Mouse (Mus musculus): ENCODE measurements around the gene Cxcr5.

- TF ChIP-seq POLR2A (IDR thresholded peaks at IDR 0.05; ENCODE audit: low read depth, low read length) (no peak), CTCF (IDR thresholded peaks at IDR 0.05; ENCODE audit: borderline replicate concordance, insufficient read depth, low read length) (no peak)
Observed at GRCm38 (mm10) chr9:44495810-44496344, 65.8 kb downstream of the Cxcr5 start.

Measured in embryonic fibroblast, embryonic 13.5 days (primary cell).